Mouse (Mus musculus) megakaryocyte, embryonic 14.5 days (primary cell): ENCODE results near the gene Spcs1. TPM values are rescaled to one million over a fixed set of nuclear protein-coding genes. Genes with fewer than 3 reads are reported as not detected.
A peak's percentile ranks its signal among the peaks of the same experiment; 100 is the strongest.

Experiments used
- H3K27me3 ChIP-seq: replicated peaks from 2 replicates; pipeline ENCODE3; 2012; ENCODE audit warnings: inconsistent platforms
- H3K36me3 ChIP-seq: replicated peaks from 2 replicates; pipeline ENCODE3; 2012; ENCODE audit warnings: low read length, inconsistent platforms, mixed read lengths
- H3K4me1 ChIP-seq: 2 replicates; pipeline ENCODE4 v1.6.1; 2012; ENCODE audit warnings: inconsistent platforms
- H3K4me3 ChIP-seq: replicated peaks from 2 replicates; pipeline ENCODE3; 2012; ENCODE audit warnings: moderate library complexity, mild to moderate bottlenecking, inconsistent platforms
- H3K9me3 ChIP-seq: 2 replicates; pipeline ENCODE4 v1.6.1; 2012; ENCODE audit warnings: inconsistent platforms
- FLI1 ChIP-seq: IDR thresholded peaks from 2 replicates; pipeline ENCODE4 v1.6.1; 2012; ENCODE audit warnings: low read length, inconsistent platforms, mixed read lengths
- GATA1 ChIP-seq: IDR thresholded peaks from 3 replicates; pipeline ENCODE4 v1.6.1; 2012; ENCODE audit warnings: mixed read lengths, low read length, inconsistent platforms, borderline replicate concordance
- polyA plus RNA-seq: library from polyadenylated mRNA; stranded (reverse); fragments of >175 nt; gene quantifications from 2 replicates; pipeline ENCODE4 v1.2.3, GENCODE M21; 2012; ENCODE audit warnings: low replicate concordance; ENCODE audit not compliant: insufficient read depth

The Spcs1 gene
- polyA plus RNA-seq, 1 experiment, result 51.5 TPM

- Histone ChIP-seq H3K9me3 (no peaks in the 10 kb centered on the region), H3K27me3 (no peaks in the 10 kb centered on the region), H3K36me3 (peaks cover 96% of the 10 kb centered on the region), H3K4me1 (peaks cover 21% of the 10 kb centered on the region), H3K4me3 (no peak overlapping the region)
- TF ChIP-seq GATA1, result no peak
- no peak for TF ChIP-seq FLI1
These were observed 10.1 kb upstream of the Spcs1 start for GRCm38 (mm10) chr14:31011588-31011987.

- Histone ChIP-seq H3K36me3 (peaks cover 57% of the 10 kb centered on the region), H3K4me3 (no peak overlapping the region), H3K4me1 (peaks cover 45% of the 10 kb centered on the region), H3K9me3 (no peaks in the 10 kb centered on the region), H3K27me3 (no peaks in the 10 kb centered on the region)
- TF ChIP-seq GATA1, result no peak
- no peak for TF ChIP-seq FLI1
These were observed 5.3 kb upstream of the Spcs1 start for GRCm38 (mm10) chr14:31006779-31007178.

DNA sequence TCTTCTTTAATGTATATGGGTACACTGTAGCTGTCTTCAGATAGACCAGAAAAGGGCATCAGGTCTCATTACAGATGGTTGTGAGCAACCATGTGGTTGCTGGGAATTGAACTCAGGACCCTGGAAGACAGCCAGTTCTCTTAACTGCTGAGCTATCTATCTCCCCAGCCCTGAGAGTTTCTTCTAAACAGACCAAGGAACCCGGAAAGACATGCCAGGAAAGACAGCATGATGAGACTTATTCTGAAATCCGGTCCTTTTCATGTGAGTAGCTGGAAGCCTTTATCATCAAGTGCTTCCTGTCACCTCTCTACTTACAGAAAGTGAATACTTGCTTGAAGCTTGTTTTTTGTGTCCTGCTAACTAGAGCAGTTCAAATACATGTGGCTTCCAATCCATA is 3.1 kb upstream of the Spcs1 start:
- peaks cover 55% of the 10 kb centered on the region for H3K4me1 ChIP-seq
- no peak overlapping the region for H3K4me3 ChIP-seq
- H3K36me3 ChIP-seq, result peaks cover 35% of the 10 kb centered on the region
- no peak for TF ChIP-seq GATA1
- no peak for TF ChIP-seq FLI1
- no peaks in the 10 kb centered on the region for H3K9me3 ChIP-seq
- H3K27me3 ChIP-seq, result no peaks in the 10 kb centered on the region

- Histone ChIP-seq H3K4me3 (peak overlapping the region; percentile 96), H3K27me3 (no peaks in the 10 kb centered on the region), H3K4me1 (peaks cover 68% of the 10 kb centered on the region), H3K9me3 (no peaks in the 10 kb centered on the region), H3K36me3 (peaks cover 29% of the 10 kb centered on the region)
- TF ChIP-seq GATA1 (no peak), FLI1 (no peak)
These were observed 611 bp downstream of the Spcs1 start for GRCm38 (mm10) chr14:31000816-31001306.

GRCm38 (mm10) chr14:31000356-31000755 is 1.1 kb downstream of the Spcs1 start:
- peak overlapping the region; percentile 96 for H3K4me3 ChIP-seq
- TF ChIP-seq FLI1 (no peak), GATA1 (no peak)

GRCm38 (mm10) chr14:30996417-30996816 is 5.1 kb downstream of the Spcs1 start:
- Histone ChIP-seq H3K27me3 (no peaks in the 10 kb centered on the region), H3K36me3 (peaks cover 26% of the 10 kb centered on the region), H3K9me3 (no peaks in the 10 kb centered on the region), H3K4me3 (no peak overlapping the region), H3K4me1 (peaks cover 35% of the 10 kb centered on the region)
- no peak for TF ChIP-seq FLI1
- TF ChIP-seq GATA1, result no peak

More at GRCm38 (mm10) chr14:31000356-31000755, 1.1 kb downstream of the Spcs1 start:
- Histone ChIP-seq H3K4me1 (peaks cover 65% of the 10 kb centered on the region), H3K9me3 (no peaks in the 10 kb centered on the region), H3K27me3 (no peaks in the 10 kb centered on the region), H3K36me3 (peaks cover 29% of the 10 kb centered on the region)

- Histone ChIP-seq H3K4me3 (no peak overlapping the region), H3K4me1 (peaks cover 11% of the 10 kb centered on the region), H3K36me3 (peaks cover 54% of the 10 kb centered on the region), H3K27me3 (no peaks in the 10 kb centered on the region), H3K9me3 (no peaks in the 10 kb centered on the region)
- TF ChIP-seq FLI1 (no peak), GATA1 (no peak)
These were observed 25.2 kb downstream of the Spcs1 start for GRCm38 (mm10) chr14:30976222-30976621.

DNA sequence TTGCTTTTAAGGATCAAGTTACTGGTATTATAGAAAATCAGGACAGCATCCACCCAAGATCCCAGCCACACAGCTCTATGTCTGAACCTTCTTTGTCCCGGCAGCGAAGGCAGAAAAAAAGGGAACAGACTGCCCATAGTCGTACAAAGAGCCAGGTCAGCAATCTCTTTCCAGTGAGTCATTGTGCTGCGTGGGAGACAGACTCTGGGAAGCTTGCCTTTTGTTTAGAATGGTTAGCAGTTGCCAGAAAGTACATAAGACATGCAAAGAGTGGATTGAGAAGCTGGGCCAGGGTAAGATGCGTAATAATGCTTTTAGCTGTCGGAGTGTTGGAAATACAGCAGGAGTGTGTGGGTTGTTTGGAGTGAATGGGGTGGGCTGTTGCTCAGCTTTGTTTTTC is 27.3 kb downstream of the Spcs1 start:
- H3K36me3 ChIP-seq, result peaks cover 60% of the 10 kb centered on the region
- TF ChIP-seq FLI1 (no peak), GATA1 (no peak)
- H3K4me1 ChIP-seq, result peaks cover 11% of the 10 kb centered on the region
- no peaks in the 10 kb centered on the region for H3K27me3 ChIP-seq
- no peaks in the 10 kb centered on the region for H3K9me3 ChIP-seq
- no peak overlapping the region for H3K4me3 ChIP-seq

GRCm38 (mm10) chr14:30960366-30960765 is 41.1 kb downstream of the Spcs1 start:
- peaks cover 12% of the 10 kb centered on the region for H3K4me1 ChIP-seq
- TF ChIP-seq FLI1 (no peak), GATA1 (no peak)
- no peaks in the 10 kb centered on the region for H3K27me3 ChIP-seq
- no peaks in the 10 kb centered on the region for H3K9me3 ChIP-seq
- peaks cover 54% of the 10 kb centered on the region for H3K36me3 ChIP-seq
- H3K4me3 ChIP-seq, result no peak overlapping the region

- H3K27me3 ChIP-seq, result no peaks in the 10 kb centered on the region
- H3K9me3 ChIP-seq, result no peaks in the 10 kb centered on the region
- no peak overlapping the region for H3K4me3 ChIP-seq
- peaks cover 55% of the 10 kb centered on the region for H3K36me3 ChIP-seq
- H3K4me1 ChIP-seq, result peaks cover 12% of the 10 kb centered on the region
- TF ChIP-seq FLI1, result no peak
- no peak for TF ChIP-seq GATA1
These were observed 42.4 kb downstream of the Spcs1 start for GRCm38 (mm10) chr14:30959031-30959430.

GRCm38 (mm10) chr14:30958517-30958916 is 43.0 kb downstream of the Spcs1 start:
- TF ChIP-seq FLI1, result no peak
- no peak for TF ChIP-seq GATA1
- Histone ChIP-seq H3K9me3 (no peaks in the 10 kb centered on the region), H3K4me3 (no peak overlapping the region), H3K4me1 (peaks cover 15% of the 10 kb centered on the region), H3K27me3 (no peaks in the 10 kb centered on the region), H3K36me3 (peaks cover 59% of the 10 kb centered on the region)
